Mouse (Mus musculus): Measurements from ENCODE around the gene C5ar1. TPM values are rescaled to one million over a fixed set of nuclear protein-coding genes. Genes with fewer than 3 reads are reported as not detected.

Gene C5ar1
- polyA plus RNA-seq, 1 experiment from 2014 or later = 0.86 TPM

- no peak overlapping the region for H3K27ac ChIP-seq (replicated peaks)
- no peak overlapping the region for H3K4me3 ChIP-seq
- WGBS = 68% methylated on average over 1 of the region's 1 CpGs
- H3K9me3 ChIP-seq (replicated peaks) = no peaks in the 10 kb centered on the region
- H3K27me3 ChIP-seq (ENCODE audit: low read depth, poor library complexity, severe bottlenecking) = no peaks in the 10 kb centered on the region
- no peak for DNase-seq (ENCODE audit: low spot score)
- H3K36me3 ChIP-seq = peaks cover 17% of the 10 kb centered on the region
- peaks cover 19% of the 10 kb centered on the region for H3K4me1 ChIP-seq
Observed at GRCm38 (mm10) chr7:16287791-16288190, 28.5 kb upstream of the C5ar1 start.

- peak overlapping the region; percentile 83 for H3K4me3 ChIP-seq
- WGBS = 87% methylated on average over 2 of the region's 2 CpGs
- H3K36me3 ChIP-seq = peaks cover 25% of the 10 kb centered on the region
- no peak for DNase-seq (ENCODE audit: low spot score)
- H3K27ac ChIP-seq (replicated peaks) = peak overlapping the region; percentile 97
- H3K4me1 ChIP-seq = peaks cover 19% of the 10 kb centered on the region
- no peaks in the 10 kb centered on the region for H3K9me3 ChIP-seq (replicated peaks)
- H3K27me3 ChIP-seq (ENCODE audit: low read depth, poor library complexity, severe bottlenecking) = no peaks in the 10 kb centered on the region
Observed at GRCm38 (mm10) chr7:16287016-16287415, 27.7 kb upstream of the C5ar1 start.

- Histone ChIP-seq H3K4me3 (peak within 1 kb of the TSS; percentile 83), H3K9me3 (replicated peaks) (no peaks in the 10 kb centered on the region), H3K27me3 (ENCODE audit: low read depth, poor library complexity, severe bottlenecking) (no peaks in the 10 kb centered on the region), H3K27ac (replicated peaks) (peak within 1 kb of the TSS; percentile 97), H3K4me1 (peaks cover 19% of the 10 kb centered on the region), H3K36me3 (peaks cover 32% of the 10 kb centered on the region)
- under 1% methylated on average over 70 of the region's 70 CpGs for WGBS
- DNase-seq (ENCODE audit: low spot score) = peak; percentile 99
Observed at GRCm38 (mm10) chr7:16286026-16286961, 27.0 kb upstream of the C5ar1 start, which contains the start of gene Ccdc9. Gene Ccdc9 (minus strand): TSS chr7:16286795.

GRCm38 (mm10) chr7:16285450-16286025 lies 26.2 kb upstream of the C5ar1 start:
- peak overlapping the region; percentile 97; the same call in 1 of the 2 replicates for H3K27ac ChIP-seq (replicated peaks)

GRCm38 (mm10) chr7:16284904-16285303 lies 25.6 kb upstream of the C5ar1 start:
- peaks cover 46% of the 10 kb centered on the region for H3K36me3 ChIP-seq
- WGBS = 83% methylated on average over 9 of the region's 9 CpGs
- no peak for DNase-seq (ENCODE audit: low spot score)
- H3K9me3 ChIP-seq (replicated peaks) = no peaks in the 10 kb centered on the region
- no peaks in the 10 kb centered on the region for H3K27me3 ChIP-seq (ENCODE audit: low read depth, poor library complexity, severe bottlenecking)
- H3K4me1 ChIP-seq = peaks cover 19% of the 10 kb centered on the region
- peak overlapping the region; percentile 83 for H3K4me3 ChIP-seq
- H3K27ac ChIP-seq (replicated peaks) = no peak overlapping the region

More at GRCm38 (mm10) chr7:16285450-16286025, 26.2 kb upstream of the C5ar1 start:
- Histone ChIP-seq H3K9me3 (replicated peaks) (no peaks in the 10 kb centered on the region), H3K27me3 (ENCODE audit: low read depth, poor library complexity, severe bottlenecking) (no peaks in the 10 kb centered on the region), H3K4me3 (peak overlapping the region; percentile 83), H3K4me1 (peaks cover 19% of the 10 kb centered on the region), H3K36me3 (peaks cover 40% of the 10 kb centered on the region)
- DNase-seq (ENCODE audit: low spot score) = peak; percentile 30
- 4% methylated on average over 14 of the region's 14 CpGs for WGBS

GRCm38 (mm10) chr7:16284001-16284400 lies 24.7 kb upstream of the C5ar1 start:
- DNase-seq (ENCODE audit: low spot score) = no peak
- Histone ChIP-seq H3K4me3 (no peak overlapping the region), H3K27ac (replicated peaks) (no peak overlapping the region), H3K4me1 (peaks cover 19% of the 10 kb centered on the region), H3K9me3 (replicated peaks) (no peaks in the 10 kb centered on the region), H3K36me3 (peaks cover 53% of the 10 kb centered on the region), H3K27me3 (ENCODE audit: low read depth, poor library complexity, severe bottlenecking) (no peaks in the 10 kb centered on the region)
- 91% methylated on average over 8 of the region's 8 CpGs for WGBS

GRCm38 (mm10) chr7:16282334-16282733 lies 23.0 kb upstream of the C5ar1 start:
- DNase-seq (ENCODE audit: low spot score) = no peak
- Histone ChIP-seq H3K27me3 (ENCODE audit: low read depth, poor library complexity, severe bottlenecking) (no peaks in the 10 kb centered on the region), H3K36me3 (peaks cover 69% of the 10 kb centered on the region), H3K4me1 (peaks cover 19% of the 10 kb centered on the region), H3K9me3 (replicated peaks) (no peaks in the 10 kb centered on the region), H3K4me3 (no peak overlapping the region), H3K27ac (replicated peaks) (no peak overlapping the region)
- 93% methylated on average over 13 of the region's 13 CpGs for WGBS

GRCm38 (mm10) chr7:16280721-16281120 lies 21.4 kb upstream of the C5ar1 start:
- 94% methylated on average over 11 of the region's 11 CpGs for WGBS
- H3K27me3 ChIP-seq (ENCODE audit: low read depth, poor library complexity, severe bottlenecking) = peaks cover 4% of the 10 kb centered on the region
- no peaks in the 10 kb centered on the region for H3K9me3 ChIP-seq (replicated peaks)
- peaks cover 11% of the 10 kb centered on the region for H3K4me1 ChIP-seq
- no peak for DNase-seq (ENCODE audit: low spot score)
- H3K27ac ChIP-seq (replicated peaks) = no peak overlapping the region
- H3K4me3 ChIP-seq = no peak overlapping the region
- H3K36me3 ChIP-seq = peaks cover 85% of the 10 kb centered on the region

- WGBS = 88% methylated on average over 10 of the region's 10 CpGs
- peaks cover 36% of the 10 kb centered on the region for H3K27me3 ChIP-seq (ENCODE audit: low read depth, poor library complexity, severe bottlenecking)
- H3K36me3 ChIP-seq = peaks cover 51% of the 10 kb centered on the region
- no peak for DNase-seq (ENCODE audit: low spot score)
- no peak overlapping the region for H3K27ac ChIP-seq (replicated peaks)
- H3K4me1 ChIP-seq = peaks cover 38% of the 10 kb centered on the region
- no peak overlapping the region for H3K4me3 ChIP-seq
- no peaks in the 10 kb centered on the region for H3K9me3 ChIP-seq (replicated peaks)
Observed at GRCm38 (mm10) chr7:16274922-16275890, 15.9 kb upstream of the C5ar1 start.

GRCm38 (mm10) chr7:16273766-16274140 lies 14.4 kb upstream of the C5ar1 start:
- Histone ChIP-seq H3K4me3 (peak overlapping the region; percentile 79), H3K27me3 (ENCODE audit: low read depth, poor library complexity, severe bottlenecking) (peaks cover 40% of the 10 kb centered on the region), H3K4me1 (peaks cover 38% of the 10 kb centered on the region), H3K36me3 (peaks cover 39% of the 10 kb centered on the region), H3K27ac (replicated peaks) (peak overlapping the region; percentile 86), H3K9me3 (replicated peaks) (no peaks in the 10 kb centered on the region)
- DNase-seq (ENCODE audit: low spot score) = peak; percentile 90
- WGBS = 0% methylated on average over 18 of the region's 18 CpGs

- Histone ChIP-seq H3K27ac (replicated peaks) (peak within 1 kb of the TSS; percentile 86), H3K4me1 (peaks cover 38% of the 10 kb centered on the region), H3K4me3 (peak within 1 kb of the TSS; percentile 79), H3K36me3 (peaks cover 34% of the 10 kb centered on the region), H3K9me3 (replicated peaks) (no peaks in the 10 kb centered on the region), H3K27me3 (ENCODE audit: low read depth, poor library complexity, severe bottlenecking) (peaks cover 40% of the 10 kb centered on the region)
- peak; percentile 93 for DNase-seq (ENCODE audit: low spot score)
- under 1% methylated on average over 44 of the region's 49 CpGs for WGBS
Observed at GRCm38 (mm10) chr7:16273081-16273765, 13.9 kb upstream of the C5ar1 start, which contains the start of gene Inafm1. Gene Inafm1 (minus strand): TSS chr7:16273617.

Data from midbrain, embryonic 10.5 days (tissue).